Mouse (Mus musculus) naive thymus-derived CD4-positive, alpha-beta T cell, adult 2 months (primary cell): ENCODE results near the gene Gm21425.
"Not testable (repeated sequence)": the region's sequence is repeated elsewhere in the genome, so short reads cannot be mapped to it uniquely, and the experiment has no call there.

Experiments used
- DNase-seq: peaks from one replicate; pipeline ENCODE4 v3.0.0-alpha.2; 2011; ENCODE audit warnings: low read depth

Gm21425 gene

DNA sequence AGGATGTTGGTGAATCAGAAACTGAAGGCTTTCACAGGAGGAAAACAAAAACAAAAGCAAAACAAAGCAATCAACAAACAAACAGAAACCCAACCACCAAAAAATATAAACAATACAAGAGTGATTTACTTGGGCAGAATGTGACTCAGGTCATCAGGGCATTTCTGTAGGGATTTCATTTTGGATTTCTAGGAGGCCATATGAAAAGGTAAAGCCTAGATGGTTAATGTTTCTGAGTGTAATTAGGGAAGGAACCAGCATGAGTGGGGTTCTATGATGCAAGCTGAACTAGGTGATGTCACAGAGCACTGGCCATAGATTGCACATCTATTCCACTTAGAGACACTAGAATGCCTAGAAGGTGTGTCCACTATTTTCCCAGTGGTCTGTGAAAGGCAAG is at the start of gene Gm21425:
Gene Gm21425 (plus strand): TSS at position 301 of the 400 bp plus-strand sequence.
- DNase-seq: not testable (repeated sequence)

DNA sequence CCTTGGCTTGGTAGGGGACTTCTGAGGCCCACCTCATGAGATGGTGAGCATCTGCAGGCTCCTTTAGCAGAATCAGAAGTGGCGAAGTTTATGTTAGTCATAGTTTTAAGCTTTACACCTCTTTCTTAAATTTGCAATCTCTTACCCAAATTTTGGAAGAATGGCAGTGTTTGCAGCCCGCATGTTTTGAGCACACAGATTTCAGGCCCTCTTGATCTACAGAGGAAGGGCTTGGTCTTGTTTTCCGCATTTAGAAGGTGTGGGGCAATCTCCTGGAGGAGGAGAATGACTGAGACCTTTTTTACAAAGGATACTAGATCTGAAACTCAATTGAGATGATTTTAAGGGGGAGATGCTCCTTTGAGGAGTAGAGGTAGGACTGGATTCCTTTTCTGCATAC is 28.4 kb upstream of the Gm21425 start, which contains the start of gene Gm21891:
Gene Gm21891 (minus strand): TSS at position 101 of the 400 bp plus-strand sequence.
- not testable (repeated sequence) for DNase-seq
